Mouse (Mus musculus) liver, embryonic 14.5 days (tissue): ENCODE measurements around the gene Mettl21e.

Experiments used
- CTCF ChIP-seq: IDR thresholded peaks from 2 replicates; pipeline ENCODE4 v1.5.1; 2016; ENCODE audit warnings: antibody characterized with exemption, low read depth, control low read depth
- EP300 ChIP-seq: IDR thresholded peaks from 2 replicates; pipeline ENCODE4 v1.6.1; 2016; ENCODE audit warnings: antibody characterized with exemption, low read depth

GRCm38 (mm10) chr1:44167859-44168383 lies 50.8 kb downstream of the Mettl21e start:
- TF ChIP-seq CTCF (peak; percentile 38; the same call in 1 of the 2 replicates), EP300 (no peak)
